Mouse (Mus musculus) kidney, postnatal 14 days (tissue): ENCODE data around the gene Macrod2.

Source experiments
- DNase-seq: peaks from one replicate; pipeline ENCODE4 v3.0.0; 2022; ENCODE audit warnings: mixed read lengths

Gene Macrod2

GRCm38 (mm10) chr2:142404321-142404720 lies 2009.2 kb downstream of the Macrod2 start:
- DNase-seq, result no peak

DNA sequence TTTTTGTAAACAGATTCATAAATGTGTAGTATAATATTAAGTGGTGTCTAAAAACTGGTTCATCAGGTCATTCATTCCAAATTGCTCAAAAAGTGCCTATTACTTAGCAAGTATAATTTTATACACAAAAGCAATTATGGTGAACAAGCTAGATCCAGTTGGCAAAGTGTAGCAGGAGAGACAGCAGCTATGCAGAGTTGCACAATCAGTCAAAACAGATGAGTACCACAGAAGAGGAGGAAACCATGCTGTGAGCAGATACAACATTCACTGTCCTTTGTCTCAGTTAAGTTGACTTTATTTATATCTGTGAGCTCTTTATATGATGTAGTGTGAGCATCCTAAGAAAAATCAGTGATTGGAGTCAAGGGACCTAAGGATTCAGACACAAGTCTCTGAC lies 2012.2 kb downstream of the Macrod2 start:
- DNase-seq, result no peak

DNA sequence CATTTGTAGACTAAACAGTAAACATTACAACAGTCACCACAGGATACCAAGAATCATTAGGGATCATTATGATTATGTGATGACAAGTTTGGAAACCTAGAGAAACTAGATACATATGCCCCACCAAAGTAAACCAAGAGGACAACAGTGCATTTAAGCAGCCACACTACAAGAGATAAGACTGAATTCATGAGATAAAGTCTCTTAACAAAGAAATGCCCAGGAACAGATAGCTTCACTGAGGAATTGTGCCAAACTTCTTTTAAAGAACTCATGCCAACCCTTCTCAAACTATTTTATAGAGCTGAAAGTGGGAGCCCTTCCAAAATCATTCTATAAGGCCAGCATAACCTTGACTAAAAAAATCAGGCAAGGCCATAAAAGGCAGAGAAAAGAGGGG lies 2015.0 kb downstream of the Macrod2 start:
- DNase-seq, result no peak

GRCm38 (mm10) chr2:142433126-142433525 lies 2038.0 kb downstream of the Macrod2 start:
- no peak for DNase-seq

- no peak for DNase-seq
These were observed 2039.6 kb downstream of the Macrod2 start for GRCm38 (mm10) chr2:142434731-142435130.

- DNase-seq, result peak; percentile 2
These were observed 2042.7 kb downstream of the Macrod2 start for GRCm38 (mm10) chr2:142437606-142438461.
